In genomic region chr6:124545425-124545824, GRCm38 (mm10) we compare ENCODE assay signal across 29 mouse cellular contexts. TPM values are rescaled to one million over a fixed set of nuclear protein-coding genes. Genes with fewer than 3 reads are reported as not detected.
DNase-seq lines count a peak whose midpoint lies in the region; TF ChIP-seq lines count a peak whose summit lies in the region.
"Had no signal": no experiment of that assay in that cellular context is flagged by ENCODE, and none has a peak within 500 bp of the region (broad histone marks: within the 10 kb centered on the region; RNA-seq: fewer than 3 reads in every experiment).

No protein-coding gene starts in this region.

- peak; percentile 55 for DNase-seq in heart, adult 11 months
- no peak for DNase-seq in heart, postnatal 25 days (ENCODE audit: low spot score)
- DNase-seq in left cerebral cortex, adult 2 months (ENCODE audit: extremely low spot score in 1 of 2, low spot score in 2 of 2), result no peak
- DNase-seq in left cerebral cortex, postnatal 36 days (ENCODE audit: low spot score in 2 of 2), result no peak
- DNase-seq in NIH3T3 (ENCODE audit: low read depth), result peak; percentile 62
- DNase-seq in embryonic facial prominence, embryonic 10.5 days (ENCODE audit: low spot score), result no peak
- DNase-seq in adrenal gland, adult 8-10 months, result no peak
- DNase-seq: adrenal gland, postnatal 36 days; cerebellum, adult 11-12 months; cerebellum, postnatal 25 days; kidney, adult 18-20 months; kidney, postnatal 10 days; liver, embryonic 13.5 days; lung, adult 2 months; lung, postnatal 14 days; right cerebral cortex, postnatal 25 days; spleen, adult 18-20 months had no signal

- no peak overlapping the region for H3K27ac ChIP-seq in left cerebral cortex, adult 2 months
- H3K27ac ChIP-seq in embryonic facial prominence, embryonic 10.5 days (replicated peaks), result no peak overlapping the region
- H3K27ac ChIP-seq: embryonic facial prominence, embryonic 13.5 days; forebrain, embryonic 12.5 days; hindbrain, embryonic 10.5 days; limb, embryonic 12.5 days; liver, embryonic 13.5 days; midbrain, embryonic 13.5 days; neural tube, embryonic 12.5 days had no signal

- 84% methylated on average over 2 of the region's 2 CpGs for WGBS in embryonic facial prominence, embryonic 10.5 days

- H3K4me3 ChIP-seq in left cerebral cortex, adult 2 months, result no peak overlapping the region
- no peak overlapping the region for H3K4me3 ChIP-seq in embryonic facial prominence, embryonic 10.5 days
- H3K4me3 ChIP-seq: embryonic facial prominence, embryonic 13.5 days; erythroblast, embryonic 14.5 days; forebrain, embryonic 12.5 days; hindbrain, embryonic 10.5 days; limb, embryonic 12.5 days; liver, embryonic 13.5 days; megakaryocyte, embryonic 14.5 days; midbrain, embryonic 13.5 days; neural tube, embryonic 12.5 days had no signal

- H3K36me3 ChIP-seq in embryonic facial prominence, embryonic 10.5 days (replicated peaks), result no peaks in the 10 kb centered on the region
- H3K36me3 ChIP-seq: embryonic facial prominence, embryonic 13.5 days; forebrain, embryonic 12.5 days; hindbrain, embryonic 10.5 days; limb, embryonic 12.5 days; liver, embryonic 13.5 days; midbrain, embryonic 13.5 days; neural tube, embryonic 12.5 days had no signal

- peaks cover 8% of the 10 kb centered on the region for H3K9me3 ChIP-seq in embryonic facial prominence, embryonic 10.5 days
- H3K9me3 ChIP-seq: embryonic facial prominence, embryonic 13.5 days; hindbrain, embryonic 10.5 days; midbrain, embryonic 13.5 days had no signal

- H3K4me1 ChIP-seq in embryonic facial prominence, embryonic 10.5 days, result no peaks in the 10 kb centered on the region
- H3K4me1 ChIP-seq: embryonic facial prominence, embryonic 13.5 days; forebrain, embryonic 12.5 days; hindbrain, embryonic 10.5 days; limb, embryonic 12.5 days; liver, embryonic 13.5 days; megakaryocyte, embryonic 14.5 days; midbrain, embryonic 13.5 days; neural tube, embryonic 12.5 days had no signal

- TF ChIP-seq CTCF in left cerebral cortex, adult 2 months (IDR thresholded peaks at IDR 0.05), result peak; percentile 21

- H3K27me3 ChIP-seq in embryonic facial prominence, embryonic 10.5 days (replicated peaks; ENCODE audit: low read depth, poor library complexity, severe bottlenecking), result no peaks in the 10 kb centered on the region
- H3K27me3 ChIP-seq: embryonic facial prominence, embryonic 13.5 days; forebrain, embryonic 12.5 days; limb, embryonic 12.5 days; liver, embryonic 13.5 days; midbrain, embryonic 13.5 days; neural tube, embryonic 12.5 days had no signal

- intact Hi-C loops in heart, postnatal 25 days (cut with DNase I), result no loop called here
- intact Hi-C loops in left cerebral cortex, adult 2 months (cut with DNase I), result no loop called here
- intact Hi-C loops in left cerebral cortex, postnatal 36 days (cut with DNase I), result no loop called here

RNA-seq across cellular contexts. Expression of gene C1s1, which starts 3.3 kb away (rescaled TPM):
- 10 to 100 TPM; 20.2 to 22.7 TPM for total RNA-seq in heart, postnatal 25 days (2021)
- total RNA-seq in left cerebral cortex, adult 2 months (2021), result 1 to 10 TPM; 1.2 to 1.5 TPM
- total RNA-seq in left cerebral cortex, postnatal 36 days (2021), result 1 to 10 TPM; 1.2 to 2.5 TPM
- polyA plus RNA-seq in embryonic facial prominence, embryonic 10.5 days (2016; fragmentation: Nextera tagmentation; extraction: Ambion mirVana), result 0.70 and 1.2 TPM in 2 replicates
- 100 to 1,000 TPM in 1 of 4 experiments, 10 to 100 TPM in 3; 46.9 to 107 (median 72.7) TPM for total RNA-seq in adrenal gland, adult 8-10 months (2022)
- polyA plus RNA-seq: erythroblast, embryonic 14.5 days had no signal

RNA-seq across cellular contexts. Expression of gene C1rb, which starts 24.7 kb away (rescaled TPM):
- total RNA-seq in heart, postnatal 25 days (2021), result 1 to 10 TPM in 1 of 2 experiments, under 1 TPM in 1; 0.95 to 1.3 TPM
- under 1 TPM; 0.14 to 0.20 TPM for total RNA-seq in left cerebral cortex, adult 2 months (2021)
- under 1 TPM; 0.15 to 0.23 TPM for total RNA-seq in left cerebral cortex, postnatal 36 days (2021)
- polyA plus RNA-seq in embryonic facial prominence, embryonic 10.5 days (2016; fragmentation: Nextera tagmentation; extraction: Ambion mirVana), result not detected in 2 replicates
- total RNA-seq in adrenal gland, adult 8-10 months (2022), result 10 to 100 TPM in 2 of 4 experiments, 1 to 10 TPM in 2; 5.9 to 19.1 (median 12.4) TPM
- total RNA-seq: layer of hippocampus, postnatal 25 days; left cerebral cortex, postnatal 10 days had no signal
- polyA plus RNA-seq: embryonic facial prominence, embryonic 13.5 days; erythroblast, embryonic 14.5 days; forebrain, embryonic 12.5 days; heart, embryonic 11.5 days; heart, postnatal 0 days; hindbrain, embryonic 10.5 days; limb, embryonic 12.5 days; liver, embryonic 13.5 days; lung, adult 2 months; midbrain, embryonic 13.5 days; neural tube, embryonic 12.5 days had no signal

RNA-seq across cellular contexts. Expression of gene C1ra, which starts 33.2 kb away (rescaled TPM):
- total RNA-seq in heart, postnatal 25 days (2021), result 10 to 100 TPM; 10.7 to 11.6 TPM
- total RNA-seq in left cerebral cortex, adult 2 months (2021), result 1 to 10 TPM; 1.5 to 1.8 TPM
- 1 to 10 TPM; 1.3 to 1.4 TPM for total RNA-seq in left cerebral cortex, postnatal 36 days (2021)
- polyA plus RNA-seq in embryonic facial prominence, embryonic 10.5 days (2016; fragmentation: Nextera tagmentation; extraction: Ambion mirVana), result 0.13 TPM in 1 of 2 replicates, not detected in the other
- total RNA-seq in adrenal gland, adult 8-10 months (2022), result 100 to 1,000 TPM in 2 of 4 experiments, 10 to 100 TPM in 2; 48.6 to 131 (median 88.7) TPM

RNA-seq across cellular contexts. Expression of gene C1rl, which starts 52.5 kb away (rescaled TPM):
- total RNA-seq in heart, postnatal 25 days (2021), result 1 to 10 TPM; 1.1 to 1.3 TPM
- total RNA-seq in left cerebral cortex, adult 2 months (2021), result under 1 TPM; 0.25 to 0.37 TPM
- under 1 TPM; 0.25 to 0.34 TPM for total RNA-seq in left cerebral cortex, postnatal 36 days (2021)
- polyA plus RNA-seq in embryonic facial prominence, embryonic 10.5 days (2016; fragmentation: Nextera tagmentation; extraction: Ambion mirVana), result 0.42 and 0.47 TPM in 2 replicates
- 10 to 100 TPM; 28.1 to 44.4 (median 34.4) TPM for total RNA-seq in adrenal gland, adult 8-10 months (2022)
- polyA plus RNA-seq: erythroblast, embryonic 14.5 days had no signal

Comparison
In these comparisons a context has a peak if more than half of its experiments do, and no peak if none do; other contexts are left out.
1. DNase-seq: peak in heart, adult 11 months (single experiment) and NIH3T3 (single experiment); none in heart, postnatal 25 days (single experiment), left cerebral cortex, adult 2 months (0 of 2), left cerebral cortex, postnatal 36 days (0 of 2), embryonic facial prominence, embryonic 10.5 days (single experiment) and adrenal gland, adult 8-10 months (single experiment).
2. RNA of gene C1s1, which starts 3.3 kb away (total RNA-seq): 46.9 to 107 TPM in adrenal gland, adult 8-10 months and 20.2 to 22.7 TPM in heart, postnatal 25 days; 1.2 to 2.5 TPM in left cerebral cortex, postnatal 36 days and 1.2 to 1.5 TPM in left cerebral cortex, adult 2 months; every median in the first group is over 4 times any median in the second.
3. RNA of gene C1ra, which starts 33.2 kb away (total RNA-seq): 48.6 to 131 TPM in adrenal gland, adult 8-10 months and 10.7 to 11.6 TPM in heart, postnatal 25 days; 1.5 to 1.8 TPM in left cerebral cortex, adult 2 months and 1.3 to 1.4 TPM in left cerebral cortex, postnatal 36 days; every median in the first group is over 4 times any median in the second.